Comparison of ENCODE assay signal across 10 mouse cellular contexts in the genomic region with DNA sequence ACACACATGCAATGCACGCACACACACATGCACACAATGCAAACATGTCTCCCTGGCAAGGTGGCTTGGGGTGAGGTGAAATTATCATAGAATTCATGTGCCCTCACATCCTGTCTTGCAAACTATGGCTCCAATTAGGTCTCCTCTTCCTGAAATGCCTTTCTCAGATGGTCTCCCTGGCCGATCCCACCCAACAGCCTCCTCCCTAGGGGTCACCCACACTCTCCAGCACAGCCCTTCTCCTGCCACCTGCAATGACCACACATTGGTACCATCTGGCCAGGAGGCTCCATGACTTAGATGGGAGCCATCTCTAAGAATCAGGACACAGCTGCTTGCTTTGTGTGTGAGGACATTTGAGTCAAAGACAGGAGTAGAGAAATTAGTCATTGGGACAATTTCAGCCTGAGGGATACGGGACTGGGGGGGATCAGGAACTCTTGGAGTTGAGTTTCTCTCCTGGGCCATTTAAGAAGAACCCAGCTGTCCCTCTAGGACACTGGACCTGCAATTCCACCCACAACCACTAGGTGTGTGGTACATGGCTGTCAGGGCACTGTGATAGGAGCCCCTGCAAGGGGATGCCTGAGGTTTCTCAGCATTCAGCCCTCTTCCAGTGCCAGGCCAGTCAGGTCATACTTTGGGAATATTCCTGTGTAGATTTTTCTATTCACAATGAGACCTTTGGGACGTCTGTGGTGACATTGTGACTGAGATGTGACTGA. TPM values are rescaled to one million over a fixed set of nuclear protein-coding genes. Genes with fewer than 3 reads are reported as not detected.
DNase-seq lines count a peak whose midpoint lies in the region; ATAC-seq and TF ChIP-seq lines count a peak whose summit lies in the region.
"Had no signal": no experiment of that assay in that cellular context is flagged by ENCODE, and none has a peak within 500 bp of the region (broad histone marks: within the 10 kb centered on the region; RNA-seq: fewer than 3 reads in every experiment).

No protein-coding gene starts in this region.

- TF ChIP-seq CTCF in bone marrow, adult 2 months (IDR thresholded peaks at IDR 0.05; ENCODE audit: control insufficient read depth, insufficient read depth, low read length), result peak; percentile 51; the same call in 1 of the 2 replicates

- no peak overlapping the region for H3K27ac ChIP-seq in hindbrain, embryonic 10.5 days
- no peak overlapping the region for H3K27ac ChIP-seq in hindbrain, embryonic 16.5 days (ENCODE audit: low read depth, low read length)
- H3K27ac ChIP-seq in bone marrow, adult 2 months (ENCODE audit: control insufficient read depth, insufficient read depth, low read depth, low read length, poor library complexity), result no peak overlapping the region
- H3K27ac ChIP-seq in forebrain, embryonic 16.5 days (ENCODE audit: low read length), result no peak overlapping the region
- H3K27ac ChIP-seq: embryonic facial prominence, embryonic 13.5 days had no signal

- H3K9ac ChIP-seq in hindbrain, embryonic 16.5 days (ENCODE audit: low read depth, low read length), result no peak overlapping the region
- H3K9ac ChIP-seq in forebrain, embryonic 16.5 days (replicated peaks; ENCODE audit: low read depth, low read length), result no peak overlapping the region
- H3K9ac ChIP-seq: embryonic facial prominence, embryonic 13.5 days had no signal

- H3K36me3 ChIP-seq in hindbrain, embryonic 10.5 days, result no peaks in the 10 kb centered on the region
- H3K36me3 ChIP-seq in hindbrain, embryonic 16.5 days (ENCODE audit: control insufficient read depth, insufficient read depth, low read length), result no peaks in the 10 kb centered on the region
- H3K36me3 ChIP-seq in forebrain, embryonic 16.5 days (ENCODE audit: control insufficient read depth, insufficient read depth), result no peaks in the 10 kb centered on the region
- H3K36me3 ChIP-seq: embryonic facial prominence, embryonic 13.5 days had no signal

- peaks cover 32% of the 10 kb centered on the region for H3K27me3 ChIP-seq in hindbrain, embryonic 10.5 days (ENCODE audit: insufficient read depth, poor library complexity, severe bottlenecking)
- peaks cover 4% of the 10 kb centered on the region for H3K27me3 ChIP-seq in hindbrain, embryonic 16.5 days (replicated peaks; ENCODE audit: control insufficient read depth, insufficient read depth, low read length)
- 0 out of 2 replicates have a peak, but pooled peaks cover 2% of the 10 kb centered on the region for H3K27me3 ChIP-seq in forebrain, embryonic 16.5 days (replicated peaks; ENCODE audit: control insufficient read depth, insufficient read depth, low read length)

- no peaks in the 10 kb centered on the region for H3K9me3 ChIP-seq in hindbrain, embryonic 10.5 days
- H3K9me3 ChIP-seq in hindbrain, embryonic 16.5 days (ENCODE audit: control insufficient read depth, low read length), result no peaks in the 10 kb centered on the region
- H3K9me3 ChIP-seq in forebrain, embryonic 16.5 days (ENCODE audit: control insufficient read depth, low read length), result no peaks in the 10 kb centered on the region
- H3K9me3 ChIP-seq: embryonic facial prominence, embryonic 13.5 days had no signal

- ATAC-seq in hindbrain, embryonic 16.5 days, result no peak
- peak; percentile 49; the same call in 1 of the 2 replicates for ATAC-seq in megakaryocyte-erythroid progenitor cell, adult 5-6 weeks (replicated peaks; ENCODE audit: low FRiP score, low TSS enrichment, poor library complexity, severe bottlenecking)
- no peak for ATAC-seq in forebrain, embryonic 16.5 days

- H3K4me3 ChIP-seq in hindbrain, embryonic 10.5 days, result no peak overlapping the region
- no peak overlapping the region for H3K4me3 ChIP-seq in hindbrain, embryonic 16.5 days (ENCODE audit: low read length)
- H3K4me3 ChIP-seq in bone marrow, adult 2 months (replicated peaks; ENCODE audit: control insufficient read depth, low read depth, low read length), result no peak overlapping the region
- no peak overlapping the region for H3K4me3 ChIP-seq in forebrain, embryonic 16.5 days (replicated peaks; ENCODE audit: low read length)
- H3K4me3 ChIP-seq: embryonic facial prominence, embryonic 13.5 days had no signal

- H3K4me2 ChIP-seq in hindbrain, embryonic 16.5 days (ENCODE audit: low read length), result no peak overlapping the region
- no peak overlapping the region for H3K4me2 ChIP-seq in forebrain, embryonic 16.5 days (ENCODE audit: low read length)
- H3K4me2 ChIP-seq: embryonic facial prominence, embryonic 13.5 days had no signal

- DNase-seq in hindbrain, embryonic 10.5 days (ENCODE audit: low spot score), result peak; percentile 41
- DNase-seq in CD8-positive naive resting alpha-beta T cell, adult 2 months (ENCODE audit: low read depth in 2 of 2, low spot score in 2 of 2), result peak; percentile 18 to 45
- DNase-seq in layer of hippocampus, adult 9-10 months (ENCODE audit: low spot score), result no peak
- DNase-seq in right cerebral cortex, adult 18-20 months, result no peak

- no peak for TF ChIP-seq POLR2A in bone marrow, adult 2 months (IDR thresholded peaks at IDR 0.05; ENCODE audit: borderline replicate concordance, control insufficient read depth, low read depth, low read length)

- H3K4me1 ChIP-seq in hindbrain, embryonic 10.5 days (replicated peaks), result peaks cover 6% of the 10 kb centered on the region
- peaks cover 2% of the 10 kb centered on the region; the same call in 1 of the 2 replicates for H3K4me1 ChIP-seq in hindbrain, embryonic 16.5 days (ENCODE audit: control insufficient read depth, insufficient read depth, low read depth, low read length)
- no peaks in the 10 kb centered on the region for H3K4me1 ChIP-seq in bone marrow, adult 2 months (ENCODE audit: control insufficient read depth, insufficient read depth, low read length)
- no peaks in the 10 kb centered on the region for H3K4me1 ChIP-seq in forebrain, embryonic 16.5 days (replicated peaks; ENCODE audit: control insufficient read depth, insufficient read depth, low read length)
- H3K4me1 ChIP-seq: embryonic facial prominence, embryonic 13.5 days had no signal

- WGBS in hindbrain, embryonic 10.5 days, result 63% methylated on average over 4 of the region's 4 CpGs
- 68% methylated on average over 4 of the region's 4 CpGs for WGBS in hindbrain, embryonic 16.5 days
- 61% methylated on average over 4 of the region's 4 CpGs for WGBS in bone marrow, adult 2 months
- 66% methylated on average over 4 of the region's 4 CpGs for whole genome bisulfite sequencing in forebrain, embryonic 16.5 days

RNA-seq across cellular contexts. Expression of a gene that starts 17.8 kb away (rescaled TPM):
- polyA plus RNA-seq in hindbrain, embryonic 10.5 days (2016; fragmentation: Nextera tagmentation; extraction: Ambion mirVana), result 0.81 and 1.6 TPM in 2 replicates
- 0.96 and 0.99 TPM in 2 replicates for polyA plus RNA-seq in hindbrain, embryonic 16.5 days (2015; fragmentation: Nextera tagmentation; extraction: Ambion mirVana)
- not detected in 2 replicates for polyA plus RNA-seq in bone marrow, adult 2 months (2011; ENCODE audit: insufficient read depth, insufficient read length, low replicate concordance, missing spikeins)
- total RNA-seq in megakaryocyte-erythroid progenitor cell, adult 5-6 weeks (2014; fragmentation: Nextera tagmentation), result not detected in 2 replicates
- not detected in 2 replicates for total RNA-seq in megakaryocyte-erythroid progenitor cell, adult 5-6 weeks (2017)
- polyA plus RNA-seq in forebrain, embryonic 16.5 days (2015; fragmentation: Nextera tagmentation; extraction: Ambion mirVana), result 0.79 and 0.84 TPM in 2 replicates

RNA-seq across cellular contexts. Expression of a gene that starts 54.8 kb away (rescaled TPM):
- 1.1 and 1.3 TPM in 2 replicates for polyA plus RNA-seq in hindbrain, embryonic 10.5 days (2016; fragmentation: Nextera tagmentation; extraction: Ambion mirVana)
- 0.10 and 0.12 TPM in 2 replicates for polyA plus RNA-seq in hindbrain, embryonic 16.5 days (2015; fragmentation: Nextera tagmentation; extraction: Ambion mirVana)
- not detected in 2 replicates for polyA plus RNA-seq in bone marrow, adult 2 months (2011; ENCODE audit: insufficient read depth, insufficient read length, low replicate concordance, missing spikeins)
- total RNA-seq in megakaryocyte-erythroid progenitor cell, adult 5-6 weeks (2014; fragmentation: Nextera tagmentation), result not detected in 2 replicates
- not detected in 2 replicates for total RNA-seq in megakaryocyte-erythroid progenitor cell, adult 5-6 weeks (2017)
- polyA plus RNA-seq in forebrain, embryonic 16.5 days (2015; fragmentation: Nextera tagmentation; extraction: Ambion mirVana), result 0.11 TPM in 1 of 2 replicates, not detected in the other
- total RNA-seq: layer of hippocampus, postnatal 25 days had no signal

Comparison
In these comparisons a context has a peak if more than half of its experiments do, and no peak if none do; other contexts are left out.
1. DNase-seq: peak in hindbrain, embryonic 10.5 days (single experiment) and CD8-positive naive resting alpha-beta T cell, adult 2 months (2 of 2); none in layer of hippocampus, adult 9-10 months (single experiment) and right cerebral cortex, adult 18-20 months (single experiment).